Mouse (Mus musculus): ENCODE measurements around the gene 6430531B16Rik.

Gene 6430531B16Rik

GRCm38 (mm10) chr7:139978278-139978892 is at the start of gene 6430531B16Rik:
TSS of gene 6430531B16Rik (minus strand) at chr7:139978755.
- DNase-seq (ENCODE audit: low spot score in 2 of 2) = peak; percentile 90 to 94

- no peak for DNase-seq (ENCODE audit: low spot score in 2 of 2)
Observed at GRCm38 (mm10) chr7:140011336-140011735, 32.8 kb upstream of the 6430531B16Rik start.

GRCm38 (mm10) chr7:140007781-140008180 is 29.2 kb upstream of the 6430531B16Rik start:
- no peak for DNase-seq (ENCODE audit: low spot score in 2 of 2)

- no peak for DNase-seq (ENCODE audit: low spot score in 2 of 2)
Observed at GRCm38 (mm10) chr7:140006861-140007611, 28.5 kb upstream of the 6430531B16Rik start.

GRCm38 (mm10) chr7:140004666-140005065 is 26.1 kb upstream of the 6430531B16Rik start:
- no peak for DNase-seq (ENCODE audit: low spot score in 2 of 2)

- no peak for DNase-seq (ENCODE audit: low spot score in 2 of 2)
Observed at GRCm38 (mm10) chr7:140001086-140001740, 22.7 kb upstream of the 6430531B16Rik start.

- peak; percentile 22 to 61 for DNase-seq (ENCODE audit: low spot score in 2 of 2)
Observed at GRCm38 (mm10) chr7:139998691-139999350, 20.3 kb upstream of the 6430531B16Rik start.

- peak; percentile 37 to 54 for DNase-seq (ENCODE audit: low spot score in 2 of 2)
Observed at GRCm38 (mm10) chr7:139994676-139995075, 16.1 kb upstream of the 6430531B16Rik start.

- no peak for DNase-seq (ENCODE audit: low spot score in 2 of 2)
Observed at GRCm38 (mm10) chr7:139994202-139994601, 15.6 kb upstream of the 6430531B16Rik start.

- DNase-seq (ENCODE audit: low spot score in 2 of 2) = no peak
Observed at GRCm38 (mm10) chr7:139993532-139993931, 15.0 kb upstream of the 6430531B16Rik start.

GRCm38 (mm10) chr7:139992406-139992805 is 13.9 kb upstream of the 6430531B16Rik start, which contains the start of gene Adam8:
TSS of gene Adam8 (minus strand) at chr7:139992562.
- DNase-seq (ENCODE audit: low spot score in 2 of 2) = no peak

- no peak for DNase-seq (ENCODE audit: low spot score in 2 of 2)
Observed at GRCm38 (mm10) chr7:139990864-139991394, 12.4 kb upstream of the 6430531B16Rik start.

GRCm38 (mm10) chr7:139988272-139988671 is 9.7 kb upstream of the 6430531B16Rik start:
- DNase-seq (ENCODE audit: low spot score in 2 of 2) = no peak

- no peak for DNase-seq (ENCODE audit: low spot score in 2 of 2)
Observed at GRCm38 (mm10) chr7:139984505-139984904, 6.0 kb upstream of the 6430531B16Rik start.

GRCm38 (mm10) chr7:139982058-139982457 is 3.5 kb upstream of the 6430531B16Rik start:
- DNase-seq (ENCODE audit: low spot score in 2 of 2) = no peak

- DNase-seq (ENCODE audit: low spot score in 2 of 2) = no peak
Observed at GRCm38 (mm10) chr7:139980778-139981177, 2.2 kb upstream of the 6430531B16Rik start.

- DNase-seq (ENCODE audit: low spot score in 2 of 2) = no peak
Observed at GRCm38 (mm10) chr7:139979011-139979719, 610 bp upstream of the 6430531B16Rik start.

- no peak for DNase-seq (ENCODE audit: low spot score in 2 of 2)
Observed at GRCm38 (mm10) chr7:139975471-139975870, 3.1 kb downstream of the 6430531B16Rik start.

GRCm38 (mm10) chr7:139974307-139974706 is 4.2 kb downstream of the 6430531B16Rik start:
- DNase-seq (ENCODE audit: low spot score in 2 of 2) = no peak

- no peak for DNase-seq (ENCODE audit: low spot score in 2 of 2)
Observed at GRCm38 (mm10) chr7:139972923-139973331, 5.6 kb downstream of the 6430531B16Rik start.

- no peak for DNase-seq (ENCODE audit: low spot score in 2 of 2)
Observed at GRCm38 (mm10) chr7:139971436-139971835, 7.1 kb downstream of the 6430531B16Rik start.

All from right cerebral cortex, postnatal 36 days (tissue).